Mouse (Mus musculus) ES-E14 (cell line): ENCODE measurements around the gene Flot1. TPM values are rescaled to one million over a fixed set of nuclear protein-coding genes. Genes with fewer than 3 reads are reported as not detected.

ENCODE experiments used
- DNase-seq: peaks from one replicate; pipeline ENCODE4 v3.0.0-alpha.2; 2013; ENCODE audit warnings: low read depth, low spot score
- H3K27ac ChIP-seq: 2 replicates; pipeline ENCODE4 v1.5.1; 2012; ENCODE audit warnings: low read depth, mild to moderate bottlenecking, low read length, moderate library complexity, mixed read lengths; ENCODE audit not compliant: poor library complexity, insufficient read depth, severe bottlenecking
- H3K36me3 ChIP-seq: 2 replicates; pipeline ENCODE4 v1.6.1; 2012; ENCODE audit warnings: mild to moderate bottlenecking, low read length, moderate library complexity, mixed read lengths; ENCODE audit not compliant: control insufficient read depth, poor library complexity, insufficient read depth, severe bottlenecking
- H3K4me1 ChIP-seq, 2 experiments: fragments of 150-350 bp in 1 of 2; sonication (generic) in 1 of 2; 2 replicates each; pipeline ENCODE4 v1.6.1; 2012; ENCODE audit warnings: low read length in 2 of 2, mild to moderate bottlenecking in 1 of 2, mixed read lengths in 1 of 2; ENCODE audit not compliant: control insufficient read depth in 2 of 2, insufficient read depth in 2 of 2, poor library complexity in 1 of 2
- H3K4me3 ChIP-seq, 2 experiments: fragments of 150-350 bp in 1 of 2; sonication (generic) in 1 of 2; 2 replicates each; pipeline ENCODE4 v1.5.1; 2012; ENCODE audit warnings: low read length in 2 of 2, low read depth in 1 of 2, mild to moderate bottlenecking in 1 of 2, mixed read lengths in 1 of 2; ENCODE audit not compliant: insufficient read depth in 1 of 2, poor library complexity in 1 of 2, severe bottlenecking in 1 of 2
- H3K9ac ChIP-seq: 2 replicates; pipeline ENCODE4 v1.6.1; 2012; ENCODE audit warnings: low read depth, mild to moderate bottlenecking, low read length, mixed read lengths; ENCODE audit not compliant: poor library complexity, insufficient read depth, severe bottlenecking
- H3K9me3 ChIP-seq: fragments of 150-350 bp; sonication (generic); 2 replicates; pipeline ENCODE4 v1.6.1; 2012; ENCODE audit warnings: low read depth, mild to moderate bottlenecking, low read length; ENCODE audit not compliant: control insufficient read depth, insufficient read depth
- CHD2 ChIP-seq: IDR thresholded peaks from 2 replicates; pipeline ENCODE4 v1.6.1; 2014; ENCODE audit warnings: mild to moderate bottlenecking, low read depth, low read length, inconsistent platforms
- HCFC1 ChIP-seq: IDR thresholded peaks from 2 replicates; pipeline ENCODE4 v1.6.1; 2012; ENCODE audit warnings: low read length, inconsistent platforms, borderline replicate concordance; ENCODE audit not compliant: insufficient read depth
- MAFK ChIP-seq: IDR thresholded peaks from 2 replicates; pipeline ENCODE4 v1.6.1; 2014; ENCODE audit warnings: mild to moderate bottlenecking, low read depth, low read length, inconsistent platforms; ENCODE audit not compliant: insufficient read depth
- ZC3H11A ChIP-seq: IDR thresholded peaks from 2 replicates; pipeline ENCODE4 v1.6.1; 2012; ENCODE audit warnings: low read depth, mild to moderate bottlenecking, inconsistent platforms, low read length, borderline replicate concordance
- ZNF384 ChIP-seq: IDR thresholded peaks from 2 replicates; pipeline ENCODE4 v1.6.1; 2012; ENCODE audit warnings: low read depth, low read length, inconsistent platforms
- in situ Hi-C, 2 experiments: fragments of 600-800 bp; cut with MboI; formaldehyde crosslinking; loops; one replicate each; pipeline ENCODE4 v1.15.1; 2025; ENCODE audit warnings: low sequenced_read_pairs in 2 of 2, inconsistent platforms in 1 of 2; ENCODE audit not compliant: unreplicated experiment in 2 of 2
- total RNA-seq: library from RNA; depleted of rRNA; stranded (reverse); fragments of 300-350 nt; gene quantifications from 2 replicates; pipeline ENCODE4 v1.2.3, GENCODE M21; 2012

Gene Flot1
- total RNA-seq, 1 experiment: 34.6 TPM

GRCm38 (mm10) chr17:35868165-35868820 lies 45.3 kb downstream of the Flot1 start:
- TF ChIP-seq ZC3H11A: no peak
- TF ChIP-seq ZNF384: no peak
- no peak for TF ChIP-seq HCFC1
- no peak for TF ChIP-seq CHD2
- TF ChIP-seq MAFK: no peak
- H3K9ac ChIP-seq: peak overlapping the region; percentile 81; the same call in 1 of the 2 replicates
- no peak for DNase-seq
- peaks cover 6 to 14% of the 10 kb centered on the region in 2 experiments; a peak in 2 of 4 replicates for H3K4me1 ChIP-seq
- peaks cover 5% of the 10 kb centered on the region; the same call in 1 of the 2 replicates for H3K36me3 ChIP-seq
- H3K9me3 ChIP-seq: no peaks in the 10 kb centered on the region
- H3K27ac ChIP-seq: peak overlapping the region; percentile 82
- H3K4me3 ChIP-seq: peak overlapping the region; percentile 56 to 78
- in situ Hi-C loops: no loop called here

DNA sequence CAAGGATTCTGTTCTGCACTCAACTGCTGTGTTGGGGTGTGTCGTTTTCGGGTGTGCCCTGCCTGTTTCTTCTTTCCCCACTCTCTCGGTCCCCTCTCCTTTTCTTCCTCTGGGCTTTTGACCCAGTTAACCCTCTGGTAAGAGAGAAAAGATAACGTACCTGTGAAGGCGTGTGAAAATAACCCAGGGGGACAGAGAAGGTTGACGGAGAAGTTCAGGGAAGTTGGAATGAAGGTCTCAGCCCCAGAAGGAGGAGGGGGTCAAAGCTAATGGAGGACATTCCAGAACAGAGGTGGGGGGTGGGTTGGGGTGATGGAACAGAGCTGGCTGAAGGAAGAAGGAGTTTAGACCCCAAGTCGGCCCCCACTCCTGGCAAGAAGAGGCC lies 45.9 kb downstream of the Flot1 start:
- peaks cover 3% of the 10 kb centered on the region; the same call in 1 of the 2 replicates for H3K36me3 ChIP-seq

GRCm38 (mm10) chr17:35869346-35870067 lies 46.5 kb downstream of the Flot1 start:
- peak overlapping the region; percentile 82; the same call in 1 of the 2 replicates for H3K27ac ChIP-seq
- H3K36me3 ChIP-seq: peaks cover 3% of the 10 kb centered on the region; the same call in 1 of the 2 replicates
- peak; percentile 84 for DNase-seq
- no peak for TF ChIP-seq HCFC1
- no peak for TF ChIP-seq MAFK
- TF ChIP-seq ZC3H11A: no peak
- no peak for TF ChIP-seq CHD2
- no peak for TF ChIP-seq ZNF384
- H3K9ac ChIP-seq: peak overlapping the region; percentile 81; the same call in 1 of the 2 replicates
- in situ Hi-C loops: loop anchor here in 1 of 2 experiments (5.0 kb wide), 1 partner anchor 42 kb away; no protein-coding TSS in a partner anchor
- no peaks in the 10 kb centered on the region for H3K9me3 ChIP-seq
- peaks cover 6% of the 10 kb centered on the region in 2 experiments; a peak in 2 of 4 replicates for H3K4me1 ChIP-seq
- H3K4me3 ChIP-seq: peak overlapping the region; percentile 56 to 78

More for the DNA sequence above, 45.9 kb downstream of the Flot1 start:
- in situ Hi-C loops: no loop called here
- Histone ChIP-seq H3K9me3 (no peaks in the 10 kb centered on the region), H3K9ac (peak overlapping the region; percentile 81; the same call in 1 of the 2 replicates), H3K27ac (peak overlapping the region; percentile 82; the same call in 1 of the 2 replicates), H3K4me1 (peaks cover 6 to 11% of the 10 kb centered on the region in 2 experiments; a peak in 2 of 4 replicates), H3K4me3 (peak overlapping the region; percentile 56 to 78)
- TF ChIP-seq ZNF384 (no peak), MAFK (no peak), HCFC1 (no peak), ZC3H11A (no peak), CHD2 (no peak)
- no peak for DNase-seq

DNA sequence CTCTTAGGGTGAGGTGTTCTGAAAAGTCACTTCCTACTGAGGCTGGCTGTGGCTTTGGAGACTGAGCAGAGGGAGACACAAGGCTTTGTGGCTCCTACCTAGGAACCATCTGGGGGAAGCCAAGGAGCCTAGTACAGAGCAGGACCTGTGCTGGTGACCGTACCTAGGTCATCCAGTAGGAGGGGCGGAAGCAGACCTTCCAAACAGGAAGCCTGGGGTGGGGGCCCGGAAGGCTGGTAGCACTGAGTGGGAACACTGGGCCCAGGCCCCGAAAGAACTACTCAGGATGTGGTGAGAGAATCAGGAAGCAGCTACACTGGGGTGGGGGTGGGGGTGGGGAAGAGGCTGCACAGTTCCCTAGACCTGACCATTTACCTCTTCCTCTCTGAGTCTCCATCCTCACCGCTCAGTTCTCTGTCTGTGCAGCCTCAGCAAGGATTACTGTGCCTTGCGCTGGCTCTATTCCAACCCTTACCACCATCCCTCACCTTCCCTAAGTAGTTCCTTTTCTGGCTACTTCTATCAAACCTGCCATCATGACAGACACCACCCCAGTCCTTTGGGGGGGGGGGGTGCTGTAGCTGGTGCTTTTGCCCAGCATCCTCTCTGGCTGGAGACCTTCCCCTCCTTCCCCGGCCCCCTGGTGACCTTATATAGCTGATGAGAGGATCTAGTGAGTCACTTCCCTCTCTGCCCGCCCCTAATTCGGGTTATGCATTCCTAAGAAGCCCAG lies 47.3 kb downstream of the Flot1 start:
- H3K9ac ChIP-seq: peak overlapping the region; percentile 51; the same call in 1 of the 2 replicates
- peaks cover 5% of the 10 kb centered on the region; the same call in 1 of the 2 replicates for H3K36me3 ChIP-seq
- in situ Hi-C loops: loop anchor here in 1 of 2 experiments (5.0 kb wide), 1 partner anchor 43 kb away; no protein-coding TSS in a partner anchor
- peaks cover 2 to 4% of the 10 kb centered on the region in 2 experiments; a peak in 2 of 4 replicates for H3K4me1 ChIP-seq
- peak overlapping the region in 1 of 2 experiments; percentile 78; a peak in 2 of 4 replicates for H3K4me3 ChIP-seq
- 0 out of 2 replicates have a peak, but pooled peaks have one; percentile 21 for TF ChIP-seq HCFC1
- no peak for TF ChIP-seq MAFK
- H3K27ac ChIP-seq: peak overlapping the region; percentile 60
- DNase-seq: no peak
- H3K9me3 ChIP-seq: no peaks in the 10 kb centered on the region
